Mouse (Mus musculus) lung, adult 2 months (tissue): ENCODE results near the gene Ranbp1.

ENCODE experiments used
- CTCF ChIP-seq: fragments of 200-500 bp; IDR thresholded peaks from 2 replicates; pipeline ENCODE4 v1.5.1; 2011; ENCODE audit warnings: mild to moderate bottlenecking, low read length, control low read depth; ENCODE audit not compliant: insufficient read depth
- POLR2A ChIP-seq: fragments of 200-500 bp; IDR thresholded peaks from 2 replicates; pipeline ENCODE4 v1.6.1; 2011; ENCODE audit warnings: low read depth, mild to moderate bottlenecking, control low read depth, low read length, borderline replicate concordance; ENCODE audit errors: extremely low read depth

DNA sequence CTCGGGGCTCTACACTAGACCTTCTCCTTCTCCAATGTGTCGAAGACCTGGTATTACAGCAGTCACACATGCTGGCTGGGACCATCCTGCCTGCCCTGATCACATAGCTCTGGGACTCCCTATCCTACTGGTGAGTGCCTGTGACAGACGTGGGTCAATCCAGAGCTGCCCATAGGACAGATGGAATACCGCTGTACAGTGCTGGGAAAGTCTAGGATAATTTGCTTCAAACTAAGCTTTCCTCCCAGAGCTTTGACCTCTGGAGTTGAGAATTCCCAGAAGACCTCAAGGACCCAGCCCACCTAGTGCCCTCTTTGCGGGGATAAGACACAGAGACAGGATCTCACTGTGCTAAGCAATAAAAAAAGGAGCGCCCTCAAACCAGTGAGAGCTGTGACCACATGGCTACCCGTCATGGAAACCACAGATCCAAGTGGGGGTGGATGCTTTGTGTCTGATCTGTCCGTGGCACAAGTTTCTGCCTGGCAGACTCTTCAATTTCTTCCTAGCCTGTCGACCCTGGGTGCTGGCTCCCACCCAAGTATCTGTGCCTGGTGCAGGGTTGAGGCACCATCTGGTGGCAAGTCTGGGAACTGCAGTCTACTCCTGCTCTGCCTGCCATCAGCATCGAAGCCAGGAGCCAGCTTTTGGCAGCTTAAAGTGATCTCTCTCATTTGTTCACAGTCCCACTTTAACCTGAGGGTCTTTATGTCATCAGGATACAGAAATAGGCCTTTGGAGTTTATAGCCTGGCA, 36.9 kb downstream of the Ranbp1 start:
- TF ChIP-seq CTCF (peak; percentile 97), POLR2A (no peak)
